Mouse (Mus musculus) brown adipose tissue, adult 24 weeks (tissue): ENCODE results near the gene Ctnnd1. TPM values are rescaled to one million over a fixed set of nuclear protein-coding genes. Genes with fewer than 3 reads are reported as not detected.

Source experiments
- H3K27ac ChIP-seq: fragments of 200-500 bp; replicated peaks from 2 replicates; pipeline ENCODE4 v1.5.1; 2012; ENCODE audit warnings: low read depth, mild to moderate bottlenecking, low read length
- H3K4me1 ChIP-seq: fragments of 200-500 bp; 2 replicates; pipeline ENCODE4 v1.6.1; 2012; ENCODE audit warnings: low read length, mixed read lengths; ENCODE audit not compliant: control insufficient read depth, insufficient read depth, insufficient read length
- H3K4me3 ChIP-seq: fragments of 200-500 bp; 2 replicates; pipeline ENCODE4 v1.5.1; 2012; ENCODE audit warnings: low read depth, mild to moderate bottlenecking, low read length, moderate library complexity; ENCODE audit not compliant: insufficient read depth
- polyA plus RNA-seq: library from polyadenylated mRNA; stranded (reverse); fragments of >200 nt; gene quantifications from 2 replicates; pipeline ENCODE4 v1.2.4, GENCODE M21; 2012; ENCODE audit not compliant: missing spikeins, insufficient read depth, insufficient read length

Gene Ctnnd1
- polyA plus RNA-seq, 1 experiment: 35.3 TPM

DNA sequence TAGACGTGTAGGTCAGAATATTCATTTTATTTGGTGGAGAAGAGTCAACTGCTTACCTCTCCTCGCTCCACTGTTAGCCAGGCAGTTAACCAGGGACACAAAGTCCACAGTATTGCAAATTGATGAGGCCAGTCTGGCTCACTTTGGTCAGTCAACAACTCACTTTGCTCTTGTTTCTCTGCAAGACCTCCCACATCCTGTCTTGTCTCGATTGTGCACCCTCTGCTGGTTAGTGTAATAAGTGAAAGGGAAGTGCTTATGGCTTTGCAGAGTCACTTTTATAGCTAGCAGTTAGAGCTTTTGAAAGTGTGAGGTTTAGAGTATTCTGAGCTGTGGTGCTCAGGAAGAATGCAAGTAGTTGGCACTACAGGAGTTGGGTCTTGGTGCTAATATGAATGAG, 9.7 kb upstream of the Ctnnd1 start:
- no peaks in the 10 kb centered on the region for H3K4me1 ChIP-seq
- no peak overlapping the region for H3K4me3 ChIP-seq
- H3K27ac ChIP-seq: no peak overlapping the region

DNA sequence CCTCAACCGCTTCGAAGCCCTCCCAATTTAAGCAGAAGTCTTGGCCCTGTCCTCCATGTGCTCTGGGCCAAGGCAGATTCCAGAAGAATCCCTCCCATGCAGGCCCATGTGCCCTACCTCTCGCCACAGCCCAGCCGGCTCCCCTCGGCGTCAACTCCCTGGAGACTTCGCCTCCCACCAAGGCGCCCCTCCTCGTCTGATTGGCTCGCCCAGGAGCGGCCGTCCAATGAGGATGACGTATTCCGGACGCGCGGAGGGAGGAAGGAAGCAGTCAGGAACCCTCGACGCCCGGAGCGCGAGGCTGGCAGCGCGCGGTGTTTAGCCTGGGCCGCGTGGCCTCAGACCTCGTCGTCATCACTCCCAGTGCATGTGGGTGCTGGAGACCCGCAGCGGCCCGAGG, 8.2 kb upstream of the Ctnnd1 start, which contains the start of gene Btbd18:
Btbd18 (plus strand) TSS at position 274 of the 400 bp plus-strand sequence.
- Histone ChIP-seq H3K27ac (no peak within 1 kb of the TSS), H3K4me1 (no peaks in the 10 kb centered on the region), H3K4me3 (no peak within 1 kb of the TSS)

DNA sequence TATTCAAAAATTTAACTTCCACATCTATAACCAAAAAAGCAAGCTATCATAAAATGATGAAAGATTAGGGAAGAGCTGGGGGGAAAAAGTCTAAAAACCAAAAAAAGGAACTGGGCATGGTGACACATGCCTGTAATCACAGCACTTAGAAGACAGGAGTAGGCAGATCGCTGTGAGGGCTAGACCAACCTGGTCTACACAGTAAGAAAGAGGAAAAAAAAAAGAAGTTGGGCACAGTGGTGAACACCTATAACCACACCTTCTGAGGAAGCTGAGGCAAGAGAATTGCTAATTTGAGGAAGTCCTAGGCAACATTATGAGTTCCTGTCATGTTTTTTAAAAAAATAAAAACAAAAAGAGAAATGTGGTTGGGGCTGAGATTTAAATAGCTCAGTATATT, 5.3 kb upstream of the Ctnnd1 start:
- Histone ChIP-seq H3K4me3 (no peak overlapping the region), H3K27ac (no peak overlapping the region), H3K4me1 (no peaks in the 10 kb centered on the region)

DNA sequence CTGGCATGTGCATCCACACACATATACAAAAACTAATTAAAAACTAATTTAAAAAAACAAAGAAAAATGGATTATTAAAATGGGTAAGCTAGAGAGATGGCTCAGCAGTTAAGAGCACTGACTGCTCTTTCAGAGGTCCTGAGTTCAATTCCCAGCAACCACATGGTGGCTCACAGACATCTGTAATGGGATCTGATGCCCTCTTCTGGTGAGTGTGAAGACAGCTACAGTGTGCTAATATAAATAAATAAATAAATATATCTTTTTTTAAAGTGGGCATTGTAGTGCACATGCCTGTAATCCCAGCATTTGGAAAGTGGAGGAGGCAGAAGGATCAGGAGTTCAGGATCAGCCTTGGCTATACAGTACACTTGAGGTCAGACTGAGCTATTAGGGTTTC, 2.8 kb upstream of the Ctnnd1 start:
- Histone ChIP-seq H3K4me3 (no peak overlapping the region), H3K27ac (no peak overlapping the region), H3K4me1 (no peaks in the 10 kb centered on the region)

- Histone ChIP-seq H3K27ac (peak overlapping the region; percentile 94), H3K4me3 (peak overlapping the region; percentile 91), H3K4me1 (peaks cover 6% of the 10 kb centered on the region)
These were observed 891 bp downstream of the Ctnnd1 start for GRCm38 (mm10) chr2:84649674-84650073.

DNA sequence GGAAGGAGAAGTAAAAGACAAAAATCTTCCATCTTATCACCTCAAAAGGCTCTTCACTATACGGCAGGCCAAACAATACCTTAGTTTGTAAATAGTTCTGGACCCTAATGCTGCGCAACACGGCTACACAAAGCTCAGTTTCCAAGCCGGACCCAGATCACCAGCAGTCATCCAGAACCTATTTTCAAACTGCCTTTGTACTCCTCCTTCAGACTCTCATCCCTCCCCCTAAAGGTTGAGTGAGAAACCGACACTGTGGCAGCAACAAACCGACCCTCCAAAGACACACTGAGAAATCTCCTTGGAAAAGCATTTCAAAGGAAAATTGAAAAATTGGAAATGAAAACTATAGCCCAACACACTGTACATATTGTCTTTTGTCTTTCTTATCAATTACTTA, 2.2 kb downstream of the Ctnnd1 start:
- Histone ChIP-seq H3K4me3 (peak overlapping the region; percentile 47), H3K4me1 (peaks cover 10% of the 10 kb centered on the region), H3K27ac (no peak overlapping the region; the same call in 1 of the 2 replicates)

DNA sequence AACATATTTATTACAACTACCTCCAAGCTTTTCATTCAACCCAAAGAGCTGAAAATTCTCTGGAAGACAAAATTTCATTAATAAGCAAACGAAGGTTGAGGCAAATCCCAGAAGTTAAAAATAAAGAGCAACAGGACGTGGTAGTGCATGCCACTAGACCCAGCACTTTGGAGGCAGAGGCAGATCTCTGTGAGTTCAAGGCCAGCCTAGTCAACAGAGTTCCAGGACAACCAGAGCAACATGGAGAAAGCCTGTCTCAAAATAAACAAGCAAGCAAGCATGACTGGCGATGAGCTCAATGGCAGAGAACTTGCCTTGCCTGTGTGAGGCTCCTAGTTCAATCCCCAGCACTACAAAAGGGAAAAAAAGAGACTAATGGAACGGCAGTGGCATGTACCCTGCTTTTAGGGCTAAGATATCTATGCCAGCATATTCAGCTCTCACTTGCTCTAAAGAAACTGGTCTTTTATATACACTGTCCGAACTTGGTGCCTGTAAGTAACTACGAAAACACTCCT, 3.5 kb downstream of the Ctnnd1 start:
- Histone ChIP-seq H3K4me1 (peaks cover 14% of the 10 kb centered on the region), H3K27ac (peak overlapping the region; percentile 4; the same call in 1 of the 2 replicates), H3K4me3 (peak overlapping the region; percentile 12)

- peaks cover 14% of the 10 kb centered on the region for H3K4me1 ChIP-seq
These were observed 4.4 kb downstream of the Ctnnd1 start for GRCm38 (mm10) chr2:84646138-84646537.

DNA sequence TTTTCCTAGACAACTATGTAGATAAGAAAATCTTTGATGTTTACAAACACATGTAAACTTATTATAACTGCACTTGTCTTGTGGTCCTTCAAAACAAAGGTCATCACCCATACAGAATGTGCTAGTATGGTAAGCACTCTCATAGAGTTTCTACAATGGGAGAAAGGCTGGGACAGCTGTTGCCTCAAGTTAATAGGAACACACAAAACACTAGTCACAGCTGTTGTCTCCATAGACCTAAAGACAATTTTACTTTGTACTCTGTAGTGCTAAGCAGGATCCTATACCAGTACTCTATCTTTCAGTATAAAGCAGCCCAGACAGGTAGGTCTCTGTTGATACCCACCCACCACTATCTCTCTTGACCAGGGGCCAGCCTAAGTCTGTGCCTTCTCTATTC, 9.7 kb downstream of the Ctnnd1 start:
- peaks cover 28% of the 10 kb centered on the region for H3K4me1 ChIP-seq
- H3K4me3 ChIP-seq: no peak overlapping the region
- H3K27ac ChIP-seq: no peak overlapping the region; the same call in 1 of the 2 replicates

More at GRCm38 (mm10) chr2:84646138-84646537, 4.4 kb downstream of the Ctnnd1 start:
- no peak overlapping the region for H3K4me3 ChIP-seq
- H3K27ac ChIP-seq: 0 out of 2 replicates have a peak overlapping the region, but pooled peaks have one; percentile 2

GRCm38 (mm10) chr2:84638428-84639220, 11.9 kb downstream of the Ctnnd1 start:
- Histone ChIP-seq H3K4me1 (peaks cover 34% of the 10 kb centered on the region), H3K27ac (peak overlapping the region; percentile 86), H3K4me3 (no peak overlapping the region)

- peaks cover 36% of the 10 kb centered on the region for H3K4me1 ChIP-seq
- peak overlapping the region; percentile 86 for H3K27ac ChIP-seq
- H3K4me3 ChIP-seq: peak overlapping the region; percentile 10; the same call in 1 of the 2 replicates
These were observed 13.0 kb downstream of the Ctnnd1 start for GRCm38 (mm10) chr2:84637452-84638165.

DNA sequence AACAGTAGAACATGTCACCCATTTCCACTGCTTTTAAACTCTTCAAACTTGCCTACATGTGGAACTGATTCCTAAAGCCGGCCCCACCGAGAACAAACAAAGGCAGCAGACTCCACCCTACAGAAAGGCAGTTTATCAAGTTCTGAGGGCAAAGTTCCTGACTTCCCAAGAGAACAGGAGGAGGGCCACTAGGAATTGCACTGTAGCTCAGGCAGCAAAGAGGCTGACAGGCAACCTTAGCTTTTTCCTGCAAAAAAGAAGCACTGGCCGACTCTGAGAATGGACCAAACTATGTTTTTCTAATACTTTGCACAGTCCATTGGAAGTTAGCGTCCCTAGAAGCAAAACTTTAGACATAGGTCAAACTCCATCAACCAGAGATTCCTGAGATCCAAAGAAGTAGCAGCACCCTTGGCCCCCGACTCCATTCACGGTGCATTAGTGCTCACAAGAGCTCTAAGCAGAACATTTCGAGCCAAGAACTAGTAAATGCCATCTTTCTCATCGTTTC, 14.3 kb downstream of the Ctnnd1 start:
- Histone ChIP-seq H3K4me3 (peak overlapping the region; percentile 42), H3K4me1 (peaks cover 46% of the 10 kb centered on the region), H3K27ac (peak overlapping the region; percentile 96)

GRCm38 (mm10) chr2:84635611-84636010, 15.0 kb downstream of the Ctnnd1 start:
- Histone ChIP-seq H3K27ac (peak overlapping the region; percentile 96), H3K4me3 (no peak overlapping the region), H3K4me1 (peaks cover 46% of the 10 kb centered on the region)

GRCm38 (mm10) chr2:84634934-84635482, 15.6 kb downstream of the Ctnnd1 start:
- Histone ChIP-seq H3K4me3 (peak overlapping the region; percentile 9; the same call in 1 of the 2 replicates), H3K4me1 (peaks cover 42% of the 10 kb centered on the region), H3K27ac (peak overlapping the region; percentile 96)

DNA sequence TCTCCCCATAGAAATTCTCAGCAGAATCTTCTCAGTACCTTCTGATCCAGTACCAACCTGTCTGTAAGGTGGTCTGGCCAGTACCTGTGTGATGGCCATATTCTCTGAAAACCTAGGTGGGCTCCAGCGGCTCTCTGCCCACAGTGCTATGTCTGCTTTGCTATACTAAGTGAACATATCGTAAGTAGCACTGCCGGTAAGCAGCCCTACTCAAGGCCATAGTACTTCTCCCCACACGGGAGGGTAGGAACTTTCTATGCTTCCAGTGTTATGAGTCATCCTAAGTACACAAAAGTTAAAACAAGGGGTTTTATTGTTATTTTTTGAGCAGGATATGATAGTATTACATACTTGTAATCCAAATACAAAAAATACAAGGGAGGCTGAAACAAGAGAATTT, 16.6 kb downstream of the Ctnnd1 start:
- H3K4me3 ChIP-seq: no peak overlapping the region; the same call in 1 of the 2 replicates
- H3K27ac ChIP-seq: peak overlapping the region; percentile 96
- H3K4me1 ChIP-seq: peaks cover 40% of the 10 kb centered on the region
